Mouse (Mus musculus): ENCODE measurements at regions not wholly inside any gene's neighbourhood (a gene's known extent, or its start where the extent isn't known, plus 50 kb on each side); places are given as distances from the start of the nearest gene placed in this dataset.

DNA sequence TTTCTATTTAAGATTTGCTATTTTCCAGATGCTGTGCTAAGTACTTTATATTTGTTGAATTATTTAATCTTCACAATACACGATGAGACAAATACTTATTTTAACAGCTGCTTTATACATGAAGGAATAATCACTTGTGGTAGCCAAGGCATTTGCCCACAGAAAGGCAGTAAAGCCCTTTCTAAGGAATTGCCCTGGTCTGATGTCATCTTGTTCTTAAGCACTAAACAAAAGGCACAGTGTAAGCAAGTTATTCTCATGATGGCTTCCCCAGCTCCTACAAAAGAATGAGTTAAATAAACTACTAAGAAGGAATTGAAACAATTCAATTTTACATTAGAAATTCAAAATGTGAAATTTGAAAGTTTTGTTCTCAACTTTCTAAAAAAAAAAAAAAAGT, 358.8 kb downstream of the Cenpc1 start:
- DNase-seq (ENCODE audit: low read depth, low spot score), result no peak

GRCm38 (mm10) chr5:85706084-85706483, 359.3 kb downstream of the Cenpc1 start:
- DNase-seq (ENCODE audit: low read depth, low spot score), result no peak

- no peak for DNase-seq (ENCODE audit: low read depth, low spot score)
Measured at GRCm38 (mm10) chr5:85677872-85678271, 387.5 kb downstream of the Cenpc1 start.

DNA sequence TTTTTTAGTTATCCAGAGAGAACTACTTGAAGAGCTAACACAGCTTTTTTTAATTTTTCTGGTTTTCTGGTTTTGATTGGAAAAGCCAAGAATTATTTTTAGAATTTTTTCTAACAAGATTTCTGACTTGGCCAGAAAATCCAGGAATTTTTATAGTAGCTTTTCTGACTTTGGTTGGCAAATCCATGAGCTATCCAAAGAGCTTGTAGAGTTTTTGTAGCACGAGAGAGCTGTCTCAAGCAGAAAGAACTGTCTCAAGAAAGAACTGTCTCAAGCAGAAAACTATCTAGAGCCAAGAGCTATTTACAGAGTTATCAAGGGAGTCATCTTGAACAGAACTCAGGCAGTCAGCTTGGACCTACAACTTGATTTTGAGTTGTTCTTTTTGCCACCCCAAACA, 394.3 kb downstream of the Cenpc1 start:
- no peak for DNase-seq (ENCODE audit: low read depth, low spot score)

GRCm38 (mm10) chr5:85661487-85661886, 403.9 kb downstream of the Cenpc1 start:
- no peak for DNase-seq (ENCODE audit: low read depth, low spot score)

DNA sequence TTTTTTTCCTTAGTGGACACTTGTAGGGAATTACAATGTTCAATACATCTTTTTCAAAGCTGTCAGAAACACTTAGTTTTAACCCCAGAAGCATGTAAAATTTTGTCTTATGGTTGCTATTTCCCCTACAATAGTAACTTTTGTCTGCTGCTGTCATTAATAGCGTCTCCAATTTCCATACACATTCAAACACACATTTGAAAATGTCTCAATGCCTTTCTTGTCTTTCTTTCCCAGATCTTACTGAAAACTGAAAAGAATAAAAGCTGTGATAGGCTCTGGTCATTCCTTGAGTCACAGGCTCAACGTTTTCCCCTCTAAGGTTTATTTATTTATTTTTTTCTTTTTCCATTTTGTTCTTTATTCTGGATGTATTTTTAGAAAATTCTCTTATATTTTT, 444.3 kb downstream of the Cenpc1 start:
- DNase-seq (ENCODE audit: low read depth, low spot score), result no peak

GRCm38 (mm10) chr5:85614783-85615182, 450.6 kb downstream of the Cenpc1 start:
- no peak for DNase-seq (ENCODE audit: low read depth, low spot score)

GRCm38 (mm10) chr5:85612606-85613005, 452.8 kb downstream of the Cenpc1 start:
- DNase-seq (ENCODE audit: low read depth, low spot score), result no peak

GRCm38 (mm10) chr5:85609104-85609503, 456.3 kb downstream of the Cenpc1 start:
- no peak for DNase-seq (ENCODE audit: low read depth, low spot score)

GRCm38 (mm10) chr5:85598164-85598563, 467.2 kb downstream of the Cenpc1 start:
- no peak for DNase-seq (ENCODE audit: low read depth, low spot score)

- no peak for DNase-seq (ENCODE audit: low read depth, low spot score)
Measured at GRCm38 (mm10) chr5:85595082-85595447, 470.3 kb downstream of the Cenpc1 start.

GRCm38 (mm10) chr5:85594413-85595081, 470.8 kb downstream of the Cenpc1 start:
- no peak for DNase-seq (ENCODE audit: low read depth, low spot score)

- DNase-seq (ENCODE audit: low read depth, low spot score), result no peak
Measured at GRCm38 (mm10) chr5:85592236-85592635, 473.1 kb downstream of the Cenpc1 start.

DNA sequence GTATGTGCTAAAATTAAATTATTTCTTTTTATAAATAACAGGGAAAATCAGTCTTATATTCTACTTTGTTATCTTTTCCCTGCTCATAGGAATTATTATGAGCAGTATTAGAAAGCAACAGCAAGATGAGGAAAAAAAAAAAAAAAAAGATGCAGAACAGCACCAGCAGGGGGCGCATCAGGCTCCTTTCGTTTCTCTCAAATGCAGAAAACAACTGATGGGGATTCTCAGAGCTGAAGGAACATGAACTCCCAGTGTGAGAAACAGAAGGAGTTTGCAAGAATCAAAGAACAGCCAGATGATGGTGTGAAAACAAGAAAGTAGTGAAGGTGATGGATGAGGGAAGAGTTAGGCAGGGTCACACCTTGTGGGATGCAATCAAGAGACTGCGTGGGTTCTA, 478.7 kb downstream of the Cenpc1 start:
- no peak for DNase-seq (ENCODE audit: low read depth, low spot score)

DNA sequence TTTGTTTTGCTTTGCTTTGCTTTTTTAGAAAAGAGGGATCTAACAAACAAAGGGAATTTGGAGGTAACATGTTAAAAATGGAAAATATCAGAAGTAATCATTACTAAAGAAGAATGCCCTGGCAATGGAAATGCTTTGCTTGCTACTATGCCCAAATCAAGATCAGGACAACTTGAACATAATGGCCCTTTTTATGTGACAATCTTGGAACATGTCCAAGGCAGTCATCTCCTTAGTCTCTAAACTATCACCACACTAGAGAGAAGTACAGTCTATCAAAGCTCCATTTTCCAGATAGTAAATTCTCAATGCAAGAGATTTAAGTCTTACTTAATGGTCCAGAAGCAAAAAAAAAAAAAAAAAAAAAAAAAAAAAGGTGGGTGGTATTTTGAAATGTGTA, 492.9 kb downstream of the Cenpc1 start:
- DNase-seq (ENCODE audit: low read depth, low spot score), result no peak

GRCm38 (mm10) chr5:85571967-85572366, 493.4 kb downstream of the Cenpc1 start:
- no peak for DNase-seq (ENCODE audit: low read depth, low spot score)

DNA sequence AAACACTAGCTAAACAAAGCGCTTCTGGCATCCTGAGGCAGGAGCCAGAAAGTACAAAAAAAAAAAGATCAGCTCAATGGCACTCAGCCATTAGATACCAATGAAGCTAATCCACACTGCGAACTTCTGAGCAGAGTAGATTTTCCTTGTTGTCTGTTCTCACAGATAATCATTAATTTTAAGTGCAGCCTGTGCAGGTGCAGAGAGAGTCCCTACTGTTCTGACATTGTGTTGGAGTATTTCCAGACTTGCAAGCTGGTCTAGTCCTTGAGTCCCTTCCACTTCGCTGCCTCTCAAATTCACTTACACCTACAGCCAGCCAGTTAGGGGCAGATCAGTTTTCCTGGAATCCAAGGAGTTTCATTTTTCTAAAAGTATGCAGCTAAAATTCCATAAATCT, 494.0 kb downstream of the Cenpc1 start:
- no peak for DNase-seq (ENCODE audit: low read depth, low spot score)

DNA sequence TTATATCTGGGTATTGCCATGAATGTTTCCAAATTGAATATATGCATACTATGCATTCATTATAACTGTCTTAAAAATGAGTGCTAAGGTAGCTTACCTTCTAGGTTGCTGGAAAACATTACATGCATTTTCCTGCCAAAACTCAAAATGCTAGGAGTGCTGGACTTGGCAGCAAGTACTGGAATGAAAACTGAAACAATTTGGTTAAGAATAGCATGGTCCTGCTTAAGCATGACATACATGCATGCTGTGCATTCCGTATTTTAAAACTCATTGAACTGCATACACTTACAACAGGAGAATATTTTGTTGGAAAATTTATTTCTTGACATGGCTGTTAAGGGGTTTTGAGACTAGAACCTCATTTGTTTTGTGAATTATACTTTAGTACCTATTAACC, 529.1 kb downstream of the Cenpc1 start:
- no peak for DNase-seq (ENCODE audit: low read depth, low spot score)

GRCm38 (mm10) chr5:85525385-85526194, 539.8 kb downstream of the Cenpc1 start:
- no peak for DNase-seq (ENCODE audit: low read depth, low spot score)

GRCm38 (mm10) chr5:85505244-85505643, 560.1 kb downstream of the Cenpc1 start:
- DNase-seq (ENCODE audit: low read depth, low spot score), result no peak

DNA sequence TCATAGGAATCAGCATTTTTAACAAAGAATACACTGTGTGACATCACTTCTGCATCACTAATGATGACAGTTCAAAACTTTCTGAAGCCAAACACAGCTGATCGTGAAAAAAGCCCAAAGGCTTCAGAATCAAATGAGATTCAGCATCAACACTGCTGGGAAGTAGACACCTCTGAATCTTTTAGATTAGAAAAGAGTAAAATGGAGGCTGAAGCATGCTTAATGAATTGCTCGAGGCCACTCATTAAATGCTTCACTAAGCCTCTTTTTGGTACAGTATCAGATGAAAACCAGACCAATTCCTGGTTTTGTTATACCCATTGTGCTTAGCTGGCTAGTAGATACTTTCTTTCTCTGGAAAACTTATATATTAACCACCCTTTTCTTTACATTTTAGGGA, 568.1 kb downstream of the Cenpc1 start:
- DNase-seq (ENCODE audit: low read depth, low spot score), result no peak

GRCm38 (mm10) chr5:85485733-85486322, 579.6 kb downstream of the Cenpc1 start:
- DNase-seq (ENCODE audit: low read depth, low spot score), result no peak

DNA sequence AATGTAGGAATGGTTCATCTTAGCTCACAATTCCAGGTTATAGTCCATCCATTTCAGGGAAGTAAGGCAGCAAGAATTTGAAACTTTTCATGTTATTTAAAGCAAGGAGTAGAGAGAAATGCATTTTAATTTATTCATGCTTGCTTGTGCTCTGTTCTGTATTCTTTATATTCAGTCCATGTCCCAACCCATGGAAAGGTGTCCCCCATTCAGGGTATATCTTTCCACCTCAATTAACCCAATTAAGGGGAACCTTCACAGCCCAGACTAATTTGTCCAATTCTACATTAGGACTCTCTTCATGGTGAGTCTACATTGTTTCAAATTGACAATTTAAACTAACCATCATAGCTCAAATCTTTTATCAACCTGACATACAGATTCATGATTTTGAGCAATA, 580.2 kb downstream of the Cenpc1 start:
- no peak for DNase-seq (ENCODE audit: low read depth, low spot score)
